Mouse (Mus musculus) lung, embryonic 16.5 days (tissue): ENCODE results near the gene Fam76a. TPM values are rescaled to one million over a fixed set of nuclear protein-coding genes. Genes with fewer than 3 reads are reported as not detected.
A peak's percentile ranks its signal among the peaks of the same experiment; 100 is the strongest.
"Not testable (repeated sequence)": the region's sequence is repeated elsewhere in the genome, so short reads cannot be mapped to it uniquely, and the experiment has no call there.

Source experiments
- ATAC-seq: fragments of 200-750 bp; cut with Nextera tagmentation; 2 replicates; pipeline ENCODE4 v1.8.0; 2017; ENCODE audit warnings: low read depth, mild to moderate bottlenecking, moderate library complexity
- H3K27ac ChIP-seq: fragments of 300-500 bp; sonication (generic); 2 replicates; pipeline ENCODE4 v1.5.1; 2014; ENCODE audit warnings: mild to moderate bottlenecking, control low read depth, low read length
- H3K27me3 ChIP-seq: fragments of 300-500 bp; sonication (generic); 2 replicates; pipeline ENCODE4 v1.6.1; 2014; ENCODE audit warnings: low read depth, low read length, mixed read lengths; ENCODE audit not compliant: control insufficient read depth, insufficient read depth
- H3K36me3 ChIP-seq: fragments of 300-500 bp; sonication (generic); 2 replicates; pipeline ENCODE4 v1.6.1; 2014; ENCODE audit warnings: low read length; ENCODE audit not compliant: control insufficient read depth, insufficient read depth
- H3K4me1 ChIP-seq: fragments of 300-500 bp; sonication (generic); replicated peaks from 2 replicates; pipeline ENCODE4 v1.6.1; 2014; ENCODE audit warnings: low read length, mixed read lengths; ENCODE audit not compliant: control insufficient read depth, insufficient read depth
- H3K4me2 ChIP-seq: fragments of 300-500 bp; sonication (generic); 2 replicates; pipeline ENCODE4 v1.6.1; 2014; ENCODE audit warnings: low read depth, low read length, control low read depth
- H3K4me3 ChIP-seq: fragments of 300-500 bp; sonication (generic); 2 replicates; pipeline ENCODE4 v1.5.1; 2014; ENCODE audit warnings: mild to moderate bottlenecking, low read length, control low read depth
- H3K9ac ChIP-seq: fragments of 300-500 bp; sonication (generic); 2 replicates; pipeline ENCODE4 v1.6.1; 2014; ENCODE audit warnings: low read length, control low read depth
- H3K9me3 ChIP-seq: fragments of 300-500 bp; sonication (generic); 2 replicates; pipeline ENCODE4 v1.6.1; 2016; ENCODE audit warnings: low read length; ENCODE audit not compliant: control insufficient read depth
- WGBS: fragments of 180-500 bp; shearing (Covaris S2); extraction: QIAGEN DNeasy Blood & Tissue Kit; methylation state at CpG from one replicate; pipeline ENCODE4 v1.1.7; 2014; 5-methylcytosine and 5-hydroxymethylcytosine counted together
- polyA plus RNA-seq: library from polyadenylated mRNA; unstranded; fragments of >200 nt; fragmentation: Nextera tagmentation; extraction: Ambion mirVana; gene quantifications from 2 replicates; pipeline ENCODE4 v1.2.1, GENCODE M21; 2015

Fam76a gene
- polyA plus RNA-seq, 1 experiment from 2014 or later, result 42.9 TPM

- WGBS, result 15% methylated on average over 7 of the region's 7 CpGs
- no peaks in the 10 kb centered on the region; the same call in 1 of the 2 replicates for H3K27me3 ChIP-seq
- H3K36me3 ChIP-seq, result no peaks in the 10 kb centered on the region
- ATAC-seq, result no peak
- H3K9ac ChIP-seq, result no peak overlapping the region
- H3K4me1 ChIP-seq, result peaks cover 2% of the 10 kb centered on the region; the same call in 1 of the 2 replicates
- no peak overlapping the region for H3K4me3 ChIP-seq
- H3K27ac ChIP-seq, result no peak overlapping the region
- H3K9me3 ChIP-seq, result no peaks in the 10 kb centered on the region
- H3K4me2 ChIP-seq, result no peak overlapping the region
Measured at GRCm38 (mm10) chr4:132934639-132935038, 12.3 kb upstream of the Fam76a start.

DNA sequence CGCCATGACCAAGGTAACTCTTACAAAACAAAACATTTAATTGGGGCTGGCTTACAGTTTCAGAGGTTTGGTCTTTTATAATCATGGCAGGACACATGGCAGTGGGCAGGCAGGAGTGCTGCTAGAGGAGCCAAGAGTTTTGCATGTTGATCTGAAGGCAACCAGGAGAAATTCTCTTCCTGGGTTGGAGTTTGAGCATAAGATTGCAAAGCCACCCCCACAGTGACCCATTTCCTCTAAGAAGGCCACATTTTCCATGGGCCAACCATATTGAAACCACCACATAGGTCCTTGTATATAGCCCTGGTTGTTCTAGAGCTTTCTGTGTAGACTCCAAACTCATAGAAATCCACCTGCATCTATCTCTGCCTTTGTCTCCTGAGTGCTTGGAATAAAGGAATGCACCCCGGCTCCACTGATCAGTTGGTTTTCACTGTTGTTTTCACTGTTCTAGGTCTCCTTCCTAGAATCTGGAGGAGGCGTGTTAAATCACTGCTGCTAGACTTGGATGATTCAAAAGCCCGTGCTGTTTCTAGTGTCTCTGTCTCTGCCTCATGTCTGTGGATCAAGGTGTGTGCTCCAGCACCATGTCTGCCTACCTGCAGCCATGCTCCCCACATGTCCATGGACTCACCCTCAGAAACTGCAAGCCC lies 10.5 kb upstream of the Fam76a start:
- Histone ChIP-seq H3K27ac (no peak overlapping the region), H3K36me3 (no peaks in the 10 kb centered on the region), H3K4me3 (no peak overlapping the region), H3K9me3 (no peaks in the 10 kb centered on the region), H3K4me2 (no peak overlapping the region), H3K27me3 (no peaks in the 10 kb centered on the region; the same call in 1 of the 2 replicates), H3K9ac (no peak overlapping the region), H3K4me1 (no peaks in the 10 kb centered on the region)
- no peak for ATAC-seq
- 77% methylated on average over 4 of the region's 4 CpGs for WGBS

- WGBS, result 6% methylated on average over 8 of the region's 8 CpGs
- no peak for ATAC-seq
- no peaks in the 10 kb centered on the region for H3K36me3 ChIP-seq
- H3K4me2 ChIP-seq, result no peak overlapping the region
- H3K9ac ChIP-seq, result no peak overlapping the region
- H3K4me1 ChIP-seq, result no peaks in the 10 kb centered on the region
- H3K27me3 ChIP-seq, result no peaks in the 10 kb centered on the region; the same call in 1 of the 2 replicates
- no peak overlapping the region for H3K27ac ChIP-seq
- H3K9me3 ChIP-seq, result no peaks in the 10 kb centered on the region
- H3K4me3 ChIP-seq, result no peak overlapping the region
Measured at GRCm38 (mm10) chr4:132930784-132931183, 8.4 kb upstream of the Fam76a start.

GRCm38 (mm10) chr4:132926520-132926919 lies 4.2 kb upstream of the Fam76a start:
- not testable (repeated sequence) for H3K9ac ChIP-seq, H3K4me2 ChIP-seq, H3K4me1 ChIP-seq, H3K36me3 ChIP-seq, H3K27ac ChIP-seq, H3K9me3 ChIP-seq, H3K27me3 ChIP-seq, ATAC-seq, H3K4me3 ChIP-seq
- WGBS, result 51% methylated on average over 2 of the region's 2 CpGs

- Histone ChIP-seq H3K4me3 (peak overlapping the region; percentile 85), H3K4me2 (peak overlapping the region; percentile 80), H3K9ac (peak overlapping the region; percentile 85), H3K36me3 (0 out of 2 replicates have a peak, but pooled peaks cover 4% of the 10 kb centered on the region), H3K4me1 (peaks cover 10% of the 10 kb centered on the region), H3K27me3 (no peaks in the 10 kb centered on the region), H3K9me3 (no peaks in the 10 kb centered on the region), H3K27ac (peak overlapping the region; percentile 76)
- peak; percentile 47 for ATAC-seq
- WGBS, result 0% methylated on average over 38 of the region's 50 CpGs
Measured at GRCm38 (mm10) chr4:132922061-132922530, 262 bp downstream of the Fam76a start.

GRCm38 (mm10) chr4:132921488-132921887 lies 870 bp downstream of the Fam76a start:
- 31% methylated on average over 12 of the region's 12 CpGs for WGBS
- H3K36me3 ChIP-seq, result peaks cover 7% of the 10 kb centered on the region; the same call in 1 of the 2 replicates
- peaks cover 10% of the 10 kb centered on the region for H3K4me1 ChIP-seq
- no peaks in the 10 kb centered on the region for H3K27me3 ChIP-seq
- peak overlapping the region; percentile 80 for H3K4me2 ChIP-seq
- peak overlapping the region; percentile 85 for H3K4me3 ChIP-seq
- peak overlapping the region; percentile 85 for H3K9ac ChIP-seq
- no peaks in the 10 kb centered on the region for H3K9me3 ChIP-seq
- ATAC-seq, result no peak
- H3K27ac ChIP-seq, result peak overlapping the region; percentile 76; the same call in 1 of the 2 replicates

GRCm38 (mm10) chr4:132920171-132920570 lies 2.2 kb downstream of the Fam76a start:
- Histone ChIP-seq H3K4me3 (no peak overlapping the region), H3K27ac (no peak overlapping the region), H3K27me3 (no peaks in the 10 kb centered on the region), H3K9ac (no peak overlapping the region), H3K4me2 (no peak overlapping the region), H3K4me1 (peaks cover 10% of the 10 kb centered on the region), H3K36me3 (peaks cover 17% of the 10 kb centered on the region), H3K9me3 (no peaks in the 10 kb centered on the region)
- 79% methylated on average over 4 of the region's 4 CpGs for WGBS
- no peak for ATAC-seq

DNA sequence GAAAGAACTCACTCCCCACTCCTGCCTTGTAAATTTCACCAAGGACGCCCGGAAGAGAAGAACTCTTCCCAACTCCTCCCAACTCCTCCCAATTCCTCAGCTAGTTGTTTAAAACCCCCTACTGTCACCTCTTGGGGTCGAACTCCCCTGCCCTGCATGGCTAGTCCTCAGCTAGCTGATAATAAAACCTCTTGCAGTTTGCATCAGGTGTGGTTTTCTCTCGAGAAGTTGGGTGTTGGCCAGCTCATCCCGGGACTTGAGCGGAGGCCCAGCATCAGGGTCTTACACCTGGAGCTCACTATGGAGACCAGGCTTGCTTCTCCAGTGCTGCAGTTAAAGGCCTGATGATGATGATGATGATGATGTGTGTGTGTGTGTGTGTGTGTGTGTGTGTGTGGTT lies 3.9 kb downstream of the Fam76a start:
- not testable (repeated sequence) for H3K27me3 ChIP-seq, H3K4me1 ChIP-seq, ATAC-seq, H3K27ac ChIP-seq, H3K4me3 ChIP-seq, H3K4me2 ChIP-seq, H3K9me3 ChIP-seq, H3K9ac ChIP-seq
- WGBS, result 77% methylated on average over 6 of the region's 6 CpGs
- H3K36me3 ChIP-seq, result peaks cover 26% of the 10 kb centered on the region

DNA sequence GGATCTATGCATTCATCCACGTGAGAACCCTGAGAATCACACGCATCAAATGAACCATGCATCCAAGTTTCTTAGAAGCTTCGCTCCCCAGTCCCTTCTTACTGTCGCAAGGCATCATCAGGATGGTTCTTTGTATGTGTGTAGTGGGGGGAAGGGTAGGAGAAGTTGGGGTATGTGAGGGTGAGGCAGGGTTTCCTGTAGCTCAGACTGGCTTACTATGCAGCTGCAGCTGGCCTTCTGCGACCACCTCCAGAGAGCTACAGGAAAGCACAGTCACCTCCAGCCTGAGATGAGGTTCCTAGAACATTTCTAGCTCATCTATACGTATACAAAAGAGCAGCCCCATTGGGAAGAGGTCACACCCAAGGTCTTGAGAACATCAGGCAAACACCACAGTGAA lies 10.2 kb downstream of the Fam76a start:
- no peaks in the 10 kb centered on the region for H3K27me3 ChIP-seq
- no peak overlapping the region for H3K4me2 ChIP-seq
- no peak for ATAC-seq
- peaks cover 52% of the 10 kb centered on the region for H3K36me3 ChIP-seq
- H3K9ac ChIP-seq, result no peak overlapping the region
- no peaks in the 10 kb centered on the region for H3K4me1 ChIP-seq
- no peak overlapping the region for H3K4me3 ChIP-seq
- H3K9me3 ChIP-seq, result no peaks in the 10 kb centered on the region
- H3K27ac ChIP-seq, result no peak overlapping the region
- WGBS, result 73% methylated on average over 6 of the region's 6 CpGs
